ENCODE assay signal across 9 mouse cellular contexts in the genomic region with DNA sequence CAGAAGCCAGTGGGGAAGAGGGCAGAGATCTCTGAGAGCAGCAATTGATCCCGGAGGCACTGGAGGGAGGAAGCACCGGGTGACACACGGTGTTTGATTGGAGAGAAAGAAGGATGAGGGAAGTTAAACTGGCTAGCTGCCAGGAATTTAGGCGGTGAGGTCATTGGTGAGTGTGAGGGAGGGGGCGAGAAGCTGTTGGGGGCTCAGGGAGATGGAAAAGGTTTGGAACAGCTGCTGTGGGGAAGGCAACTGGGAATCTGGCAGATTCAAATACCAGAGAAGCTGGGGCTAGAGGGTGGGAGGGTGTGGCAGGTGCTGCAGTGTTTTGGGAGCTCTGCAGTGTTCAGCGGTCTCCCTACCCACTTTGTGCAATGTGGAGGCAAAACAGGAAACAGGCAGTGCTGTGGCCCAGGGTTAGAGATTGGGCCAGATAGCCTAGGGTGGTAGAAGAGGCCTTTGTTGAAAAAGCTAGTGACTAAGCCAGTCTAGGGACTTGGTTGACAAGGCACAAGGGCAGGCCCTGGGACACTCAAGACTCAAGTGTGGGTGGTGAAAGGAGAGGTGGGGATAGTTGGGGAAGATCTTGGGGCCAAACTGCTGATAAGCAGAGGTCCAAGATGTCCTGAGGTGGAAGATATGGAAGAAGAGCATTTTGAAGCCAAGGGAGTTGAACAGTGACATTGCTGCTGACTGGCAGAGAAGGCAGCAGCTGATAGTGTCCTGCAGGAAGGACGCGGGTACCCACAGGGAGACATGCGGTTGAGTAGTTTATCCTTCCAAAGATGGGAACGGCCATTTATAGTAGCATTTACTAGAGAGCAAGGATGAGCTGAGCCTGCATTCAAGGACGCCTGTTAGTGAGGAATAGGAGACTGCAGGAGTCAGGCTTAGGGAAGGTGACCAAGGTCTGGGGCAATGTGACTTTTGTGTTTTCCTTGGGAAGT. TPM values are rescaled to one million over a fixed set of nuclear protein-coding genes. Genes with fewer than 3 reads are reported as not detected.
DNase-seq lines count a peak whose midpoint lies in the region; ATAC-seq and TF ChIP-seq lines count a peak whose summit lies in the region.
"Had no signal": no experiment of that assay in that cellular context is flagged by ENCODE, and none has a peak within 500 bp of the region (broad histone marks: within the 10 kb centered on the region; RNA-seq: fewer than 3 reads in every experiment).

No protein-coding gene starts in this region.

- TF ChIP-seq EP300 in heart, adult 2 months (IDR thresholded peaks at IDR 0.05; ENCODE audit: insufficient read depth, low read depth, low read length) = no peak

- no peak for TF ChIP-seq CTCF in lung, adult 2 months (IDR thresholded peaks at IDR 0.05; ENCODE audit: insufficient read depth, low read length)
- no peak for TF ChIP-seq CTCF in heart, adult 2 months (IDR thresholded peaks at IDR 0.05)

- peak overlapping the region; percentile 46 for H3K27ac ChIP-seq in heart, adult 2 months
- peak overlapping the region; percentile 38; the same call in 1 of the 2 replicates for H3K27ac ChIP-seq in liver, embryonic 15.5 days (replicated peaks)

- H3K79me2 ChIP-seq in heart, adult 2 months (replicated peaks; ENCODE audit: control insufficient read depth, insufficient read depth, low read length) = no peaks in the 10 kb centered on the region

- peak overlapping the region; percentile 20; the same call in 1 of the 2 replicates for H3K9ac ChIP-seq in heart, adult 2 months (ENCODE audit: low read depth, low read length)
- H3K9ac ChIP-seq in liver, embryonic 15.5 days = no peak overlapping the region

- H3K4me2 ChIP-seq in liver, embryonic 15.5 days = peak overlapping the region; percentile 38; the same call in 1 of the 2 replicates

- no peak for ATAC-seq in liver, embryonic 15.5 days (ENCODE audit: insufficient read depth)

- H3K4me1 ChIP-seq in lung, adult 2 months (ENCODE audit: control insufficient read depth, insufficient read depth, low read length) = peaks cover 30% of the 10 kb centered on the region
- H3K4me1 ChIP-seq in heart, adult 2 months (ENCODE audit: control insufficient read depth, insufficient read depth, low read length) = peaks cover 36% of the 10 kb centered on the region
- H3K4me1 ChIP-seq in liver, embryonic 15.5 days (replicated peaks) = peaks cover 43% of the 10 kb centered on the region

- TF ChIP-seq POLR2A in lung, adult 2 months (IDR thresholded peaks at IDR 0.05; ENCODE audit: borderline replicate concordance, extremely low read depth, low read depth, low read length) = no peak
- no peak for TF ChIP-seq POLR2A in heart, adult 2 months (IDR thresholded peaks at IDR 0.05; ENCODE audit: insufficient read depth, low read depth, low read length)

- H3K4me3 ChIP-seq in lung, adult 2 months (replicated peaks; ENCODE audit: extremely low read depth, low read depth, low read length) = peak overlapping the region; percentile 1
- H3K4me3 ChIP-seq in heart, adult 2 months = no peak overlapping the region; the same call in 1 of the 2 replicates
- H3K4me3 ChIP-seq in liver, embryonic 15.5 days (replicated peaks) = 0 out of 2 replicates have a peak overlapping the region, but pooled peaks have one; percentile 3

- WGBS in lung, adult 2 months = 34% methylated on average over 11 of the region's 11 CpGs
- 18% methylated on average over 11 of the region's 11 CpGs for WGBS in heart, adult 2 months
- WGBS in liver, embryonic 15.5 days (ENCODE audit: insufficient replicate concordance) = 14% methylated on average over 11 of the region's 11 CpGs

- peak; percentile 40 for DNase-seq in adrenal gland, adult 2 months
- DNase-seq in adrenal gland, postnatal 14 days = no peak
- no peak for DNase-seq in lung, adult 2 months
- no peak for DNase-seq in lung, adult 18-20 months
- DNase-seq in heart, adult 2 months = peak in 1 of 2 experiments; percentile 58
- DNase-seq in embryo, embryonic 10.5 days (ENCODE audit: low spot score) = no peak
- DNase-seq in kidney, postnatal 14 days = no peak

- no peaks in the 10 kb centered on the region for H3K27me3 ChIP-seq in heart, adult 2 months (ENCODE audit: control insufficient read depth, insufficient read depth, low read length)
- peaks cover 13% of the 10 kb centered on the region; the same call in 1 of the 2 replicates for H3K27me3 ChIP-seq in liver, embryonic 15.5 days

- peaks cover 31% of the 10 kb centered on the region for H3K36me3 ChIP-seq in heart, adult 2 months (ENCODE audit: control insufficient read depth, insufficient read depth, low read length)
- H3K36me3 ChIP-seq in liver, embryonic 15.5 days (replicated peaks) = peaks cover 41% of the 10 kb centered on the region

- intact Hi-C loops in heart, adult 2 months (cut with DNase I) = loop anchor here (5.0 kb wide), 2 partner anchors 78 to 188 kb away; a partner anchor contains a TSS

- no peaks in the 10 kb centered on the region for H3K9me3 ChIP-seq in liver, embryonic 15.5 days (replicated peaks)

RNA-seq across cellular contexts. Expression of a gene that starts 4.9 kb away (rescaled TPM):
- total RNA-seq in adrenal gland, adult 2 months (2021) = 100 to 1,000 TPM in 1 of 2 experiments, 10 to 100 TPM in 1; 96.9 to 121 TPM
- 192 and 204 TPM in 2 replicates for polyA plus RNA-seq in adrenal gland, adult 2 months (2012; rRNA removed)
- 115 and 117 TPM in 2 replicates for total RNA-seq in adrenal gland, postnatal 14 days (2021)
- 311 and 352 TPM in 2 replicates for polyA plus RNA-seq in lung, adult 2 months (2012; rRNA removed)
- 10 to 100 TPM; 45.8 to 60.2 TPM for total RNA-seq in heart, adult 2 months (2021)
- polyA plus RNA-seq in heart, adult 2 months (2012; rRNA removed) = 77.7 and 110 TPM in 2 replicates
- 39.7 and 41.9 TPM in 2 replicates for polyA plus RNA-seq in liver, embryonic 15.5 days (2015; fragmentation: Nextera tagmentation; extraction: Ambion mirVana)

RNA-seq across cellular contexts. Expression of a gene that starts 18.7 kb away (rescaled TPM):
- under 1 TPM; 0.23 to 0.86 TPM for total RNA-seq in adrenal gland, adult 2 months (2021)
- 0.18 and 0.37 TPM in 2 replicates for polyA plus RNA-seq in adrenal gland, adult 2 months (2012; rRNA removed)
- total RNA-seq in adrenal gland, postnatal 14 days (2021) = 1.2 and 3.6 TPM in 2 replicates
- polyA plus RNA-seq in lung, adult 2 months (2012; rRNA removed) = 22.4 and 26.7 TPM in 2 replicates
- under 1 TPM; 0.14 to 0.16 TPM for total RNA-seq in heart, adult 2 months (2021)
- 0.50 and 0.94 TPM in 2 replicates for polyA plus RNA-seq in heart, adult 2 months (2012; rRNA removed)
- polyA plus RNA-seq in liver, embryonic 15.5 days (2015; fragmentation: Nextera tagmentation; extraction: Ambion mirVana) = 6.2 and 6.7 TPM in 2 replicates

RNA-seq across cellular contexts. Expression of a gene that starts 29.9 kb away (rescaled TPM):
- total RNA-seq in adrenal gland, adult 2 months (2021) = under 1 TPM; 0.14 to 0.17 TPM
- 0.04 and 0.11 TPM in 2 replicates for polyA plus RNA-seq in adrenal gland, adult 2 months (2012; rRNA removed)
- 0.30 and 0.90 TPM in 2 replicates for total RNA-seq in adrenal gland, postnatal 14 days (2021)
- 0.42 and 0.45 TPM in 2 replicates for polyA plus RNA-seq in lung, adult 2 months (2012; rRNA removed)
- total RNA-seq in heart, adult 2 months (2021) = under 1 TPM; 0.60 to 0.61 TPM
- 0.82 and 0.88 TPM in 2 replicates for polyA plus RNA-seq in heart, adult 2 months (2012; rRNA removed)
- not detected in 2 replicates for polyA plus RNA-seq in liver, embryonic 15.5 days (2015; fragmentation: Nextera tagmentation; extraction: Ambion mirVana)
- total RNA-seq: neutrophil, adult 5-6 weeks had no signal

RNA-seq across cellular contexts. Expression of a gene that starts 45.7 kb away (rescaled TPM):
- total RNA-seq in adrenal gland, adult 2 months (2021) = 1 to 10 TPM in 1 of 2 experiments, under 1 TPM in 1; 0.90 to 7.2 TPM
- 0.50 and 0.63 TPM in 2 replicates for polyA plus RNA-seq in adrenal gland, adult 2 months (2012; rRNA removed)
- total RNA-seq in adrenal gland, postnatal 14 days (2021) = 2.0 and 3.5 TPM in 2 replicates
- polyA plus RNA-seq in lung, adult 2 months (2012; rRNA removed) = 0.63 and 0.92 TPM in 2 replicates
- total RNA-seq in heart, adult 2 months (2021) = not detected
- 0.20 and 0.29 TPM in 2 replicates for polyA plus RNA-seq in heart, adult 2 months (2012; rRNA removed)
- polyA plus RNA-seq in liver, embryonic 15.5 days (2015; fragmentation: Nextera tagmentation; extraction: Ambion mirVana) = not detected in 2 replicates

RNA-seq across cellular contexts. Expression of a gene that starts 50.9 kb away (rescaled TPM):
- 1 to 10 TPM in 1 of 2 experiments, under 1 TPM in 1; 0.62 to 4.4 TPM for total RNA-seq in adrenal gland, adult 2 months (2021)
- 0.16 TPM in 1 of 2 replicates, not detected in the other for polyA plus RNA-seq in adrenal gland, adult 2 months (2012; rRNA removed)
- total RNA-seq in adrenal gland, postnatal 14 days (2021) = 1.4 and 2.2 TPM in 2 replicates
- polyA plus RNA-seq in lung, adult 2 months (2012; rRNA removed) = 0.50 TPM in 1 of 2 replicates, not detected in the other
- total RNA-seq in heart, adult 2 months (2021) = under 1 TPM in 1 of 2 experiments, not detected in 1; 0.27 TPM
- not detected in 2 replicates for polyA plus RNA-seq in heart, adult 2 months (2012; rRNA removed)
- not detected in 2 replicates for polyA plus RNA-seq in liver, embryonic 15.5 days (2015; fragmentation: Nextera tagmentation; extraction: Ambion mirVana)
